Mouse (Mus musculus) lung, postnatal 0 days (tissue): ENCODE results near the gene Aff1.

ENCODE experiments used
- CTCF ChIP-seq: IDR thresholded peaks from 2 replicates; pipeline ENCODE4 v1.5.1; 2016; ENCODE audit warnings: antibody characterized with exemption, mild to moderate bottlenecking
- EP300 ChIP-seq: IDR thresholded peaks from 2 replicates; pipeline ENCODE4 v1.6.1; 2016; ENCODE audit warnings: antibody characterized with exemption, mild to moderate bottlenecking, control low read depth

DNA sequence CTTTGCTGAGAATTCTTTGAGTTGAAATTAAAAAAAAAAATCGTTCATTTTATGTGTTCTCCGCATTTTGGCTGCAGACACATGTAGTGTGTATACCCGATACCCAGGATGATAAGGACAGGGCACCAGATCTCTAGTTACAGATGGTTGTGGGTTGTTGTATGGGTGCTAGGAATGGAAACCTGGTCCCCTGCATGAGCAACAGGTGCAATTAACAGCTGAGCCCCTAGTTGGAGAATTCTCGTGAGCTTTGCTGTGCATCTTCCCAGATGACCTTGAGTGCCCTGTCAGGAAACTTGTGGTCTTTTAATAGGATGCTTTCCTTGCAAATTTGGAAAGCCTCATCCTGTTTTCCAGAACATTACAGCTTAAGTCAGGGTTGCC lies 74.2 kb downstream of the Aff1 start:
- no peak for TF ChIP-seq CTCF
- no peak for TF ChIP-seq EP300
